Mouse (Mus musculus) C2C12 (cell line): ENCODE measurements around the gene Naip5.
"Not testable (repeated sequence)": the region's sequence is repeated elsewhere in the genome, so short reads cannot be mapped to it uniquely, and the experiment has no call there.

Source experiments
- CEBPB ChIP-seq: IDR thresholded peaks from one replicate; pipeline ENCODE4 v1.6.1; 2011; ENCODE audit warnings: low read depth, mild to moderate bottlenecking, control low read depth, moderate library complexity
- CTCF ChIP-seq: IDR thresholded peaks from one replicate; pipeline ENCODE4 v1.5.1; 2011; ENCODE audit not compliant: control insufficient read depth, insufficient read depth, insufficient read length
- MAX ChIP-seq: IDR thresholded peaks from one replicate; pipeline ENCODE4 v1.6.1; 2011; ENCODE audit warnings: mild to moderate bottlenecking, control low read depth

DNA sequence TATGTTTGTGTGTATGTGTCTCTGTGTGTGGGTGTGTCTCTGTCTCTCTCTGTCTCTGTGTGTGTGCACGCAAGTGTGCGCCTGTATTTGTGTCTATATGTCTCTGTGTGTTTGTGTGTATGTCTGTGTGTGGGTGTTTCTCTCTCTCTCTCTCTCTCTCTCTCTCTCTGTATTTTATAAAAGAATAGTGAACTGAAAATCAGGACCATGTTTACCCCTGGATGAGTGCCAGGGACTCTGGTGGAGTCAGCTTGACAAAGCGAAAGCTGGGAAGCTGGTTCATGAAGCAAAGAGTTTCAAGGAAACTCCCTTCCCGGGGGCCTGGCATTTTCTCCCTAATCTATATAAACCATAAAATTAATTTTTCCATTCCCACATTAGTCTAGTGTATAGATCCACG is 71.8 kb downstream of the Naip5 start:
- not testable (repeated sequence) for TF ChIP-seq CTCF, MAX, CEBPB
